Mouse (Mus musculus) heart, embryonic 14.5 days (tissue): ENCODE results near the gene Unc5c. TPM values are rescaled to one million over a fixed set of nuclear protein-coding genes. Genes with fewer than 3 reads are reported as not detected.

ENCODE experiments used
- ATAC-seq: fragments of 200-750 bp; cut with Nextera tagmentation; 2 replicates; pipeline ENCODE4 v1.8.0; 2017; ENCODE audit warnings: low read depth, moderate TSS enrichment; ENCODE audit not compliant: insufficient number of reproducible peaks, insufficient read depth, low FRiP score
- H3K27ac ChIP-seq, 2 experiments: fragments of 200-500 bp in 1 of 2; fragments of 300-500 bp in 1 of 2; sonication (generic) in 1 of 2; replicated peaks in 1 of 2; 2 replicates each; pipeline ENCODE4 v1.5.1; 2012 to 2014; ENCODE audit warnings: low read depth in 2 of 2, low read length in 2 of 2, control low read depth in 1 of 2, mild to moderate bottlenecking in 1 of 2, mixed read lengths in 1 of 2; ENCODE audit not compliant: control insufficient read depth in 1 of 2, insufficient read depth in 1 of 2
- H3K27me3 ChIP-seq: fragments of 300-500 bp; sonication (generic); 2 replicates; pipeline ENCODE4 v1.6.1; 2014; ENCODE audit warnings: mild to moderate bottlenecking, low read length, control low read depth; ENCODE audit not compliant: control insufficient read depth, insufficient read depth
- H3K36me3 ChIP-seq: fragments of 300-500 bp; sonication (generic); 2 replicates; pipeline ENCODE4 v1.6.1; 2014; ENCODE audit warnings: mild to moderate bottlenecking, control low read depth, low read length, mixed read lengths; ENCODE audit not compliant: control insufficient read depth, insufficient read depth
- H3K4me1 ChIP-seq, 2 experiments: fragments of 200-500 bp in 1 of 2; fragments of 300-500 bp in 1 of 2; sonication (generic) in 1 of 2; 2 replicates each; pipeline ENCODE4 v1.6.1; 2012 to 2014; ENCODE audit warnings: low read length in 2 of 2, control low read depth in 1 of 2, mixed read lengths in 1 of 2; ENCODE audit not compliant: control insufficient read depth in 2 of 2, insufficient read depth in 2 of 2
- H3K4me2 ChIP-seq: fragments of 300-500 bp; sonication (generic); 2 replicates; pipeline ENCODE4 v1.6.1; 2014; ENCODE audit warnings: mild to moderate bottlenecking, low read length
- H3K4me3 ChIP-seq, 2 experiments: fragments of 200-500 bp in 1 of 2; fragments of 300-500 bp in 1 of 2; sonication (generic) in 1 of 2; 2 replicates each; pipeline ENCODE4 v1.5.1; 2012 to 2014; ENCODE audit warnings: low read length in 2 of 2, mild to moderate bottlenecking in 2 of 2, control low read depth in 1 of 2, low read depth in 1 of 2, moderate library complexity in 1 of 2; ENCODE audit not compliant: control insufficient read depth in 1 of 2, insufficient read depth in 1 of 2
- H3K9ac ChIP-seq: fragments of 300-500 bp; sonication (generic); 2 replicates; pipeline ENCODE4 v1.6.1; 2014; ENCODE audit warnings: mild to moderate bottlenecking, low read length
- H3K9me3 ChIP-seq: fragments of 300-500 bp; sonication (generic); 2 replicates; pipeline ENCODE4 v1.6.1; 2016; ENCODE audit warnings: low read length, control low read depth; ENCODE audit not compliant: control insufficient read depth
- WGBS: fragments of 180-500 bp; shearing (Covaris S2); extraction: QIAGEN DNeasy Blood & Tissue Kit; methylation state at CpG from one replicate; pipeline ENCODE4 v1.1.7; 2014; 5-methylcytosine and 5-hydroxymethylcytosine counted together
- polyA plus RNA-seq: library from polyadenylated mRNA; unstranded; fragments of >200 nt; fragmentation: Nextera tagmentation; extraction: Ambion mirVana; gene quantifications from 2 replicates; pipeline ENCODE4 v1.2.1, GENCODE M21; 2014

Unc5c gene
- polyA plus RNA-seq, 1 experiment from 2014 or later, result 3.4 TPM

GRCm38 (mm10) chr3:141598936-141599335, 133.9 kb downstream of the Unc5c start:
- Histone ChIP-seq H3K27me3 (no peaks in the 10 kb centered on the region), H3K4me1 (no peaks in the 10 kb centered on the region), H3K9me3 (no peaks in the 10 kb centered on the region), H3K36me3 (no peaks in the 10 kb centered on the region), H3K4me2 (no peak overlapping the region), H3K9ac (no peak overlapping the region), H3K27ac (no peak overlapping the region), H3K4me3 (no peak overlapping the region)
- WGBS, result 75% methylated on average over 2 of the region's 2 CpGs
- ATAC-seq, result no peak

GRCm38 (mm10) chr3:141601072-141601549, 136.1 kb downstream of the Unc5c start:
- H3K27me3 ChIP-seq, result no peaks in the 10 kb centered on the region
- H3K9ac ChIP-seq, result no peak overlapping the region
- no peaks in the 10 kb centered on the region for H3K36me3 ChIP-seq
- H3K4me3 ChIP-seq, result no peak overlapping the region
- ATAC-seq, result no peak
- H3K9me3 ChIP-seq, result no peaks in the 10 kb centered on the region
- no peak overlapping the region for H3K27ac ChIP-seq
- no peaks in the 10 kb centered on the region for H3K4me1 ChIP-seq
- no peak overlapping the region for H3K4me2 ChIP-seq
- WGBS, result 39% methylated on average over 6 of the region's 6 CpGs

- WGBS, result 27% methylated on average over 1 of the region's 1 CpGs
- no peak overlapping the region for H3K4me3 ChIP-seq
- no peaks in the 10 kb centered on the region for H3K4me1 ChIP-seq
- ATAC-seq, result no peak
- H3K36me3 ChIP-seq, result no peaks in the 10 kb centered on the region
- H3K27me3 ChIP-seq, result no peaks in the 10 kb centered on the region
- no peak overlapping the region for H3K9ac ChIP-seq
- no peak overlapping the region for H3K27ac ChIP-seq
- H3K9me3 ChIP-seq, result no peaks in the 10 kb centered on the region
- no peak overlapping the region for H3K4me2 ChIP-seq
These were observed 151.7 kb downstream of the Unc5c start for GRCm38 (mm10) chr3:141616718-141617117.

- no peaks in the 10 kb centered on the region for H3K36me3 ChIP-seq
- no peak overlapping the region for H3K4me3 ChIP-seq
- H3K4me1 ChIP-seq, result no peaks in the 10 kb centered on the region
- H3K9ac ChIP-seq, result no peak overlapping the region
- no peaks in the 10 kb centered on the region for H3K27me3 ChIP-seq
- H3K9me3 ChIP-seq, result no peaks in the 10 kb centered on the region
- 41% methylated on average over 1 of the region's 1 CpGs for whole genome bisulfite sequencing
- H3K4me2 ChIP-seq, result no peak overlapping the region
- ATAC-seq, result no peak
- H3K27ac ChIP-seq, result no peak overlapping the region
These were observed 153.7 kb downstream of the Unc5c start for GRCm38 (mm10) chr3:141618675-141619074.

- H3K4me1 ChIP-seq, result no peaks in the 10 kb centered on the region
- no peak for ATAC-seq
- no peak overlapping the region for H3K27ac ChIP-seq
- no peaks in the 10 kb centered on the region for H3K27me3 ChIP-seq
- no peaks in the 10 kb centered on the region for H3K36me3 ChIP-seq
- H3K9ac ChIP-seq, result no peak overlapping the region
- no peak overlapping the region for H3K4me2 ChIP-seq
- H3K9me3 ChIP-seq, result no peaks in the 10 kb centered on the region
- whole genome bisulfite sequencing, result 89% methylated on average over 1 of the region's 1 CpGs
- H3K4me3 ChIP-seq, result no peak overlapping the region
These were observed 156.5 kb downstream of the Unc5c start for GRCm38 (mm10) chr3:141621496-141621895.

- no peak overlapping the region for H3K27ac ChIP-seq
- H3K4me3 ChIP-seq, result no peak overlapping the region
- H3K9me3 ChIP-seq, result no peaks in the 10 kb centered on the region
- H3K4me2 ChIP-seq, result no peak overlapping the region
- no peak overlapping the region for H3K9ac ChIP-seq
- no peaks in the 10 kb centered on the region for H3K27me3 ChIP-seq
- H3K36me3 ChIP-seq, result no peaks in the 10 kb centered on the region
- WGBS, result 72% methylated on average over 1 of the region's 1 CpGs
- H3K4me1 ChIP-seq, result no peaks in the 10 kb centered on the region
- no peak for ATAC-seq
These were observed 162.1 kb downstream of the Unc5c start for GRCm38 (mm10) chr3:141626935-141627638.

- Histone ChIP-seq H3K27me3 (no peaks in the 10 kb centered on the region), H3K9me3 (no peaks in the 10 kb centered on the region), H3K27ac (no peak overlapping the region), H3K4me3 (no peak overlapping the region), H3K36me3 (no peaks in the 10 kb centered on the region), H3K4me1 (no peaks in the 10 kb centered on the region), H3K4me2 (no peak overlapping the region), H3K9ac (no peak overlapping the region)
- ATAC-seq, result no peak
- WGBS, result 83% methylated on average over 5 of the region's 5 CpGs
These were observed 162.6 kb downstream of the Unc5c start for GRCm38 (mm10) chr3:141627639-141627977.

GRCm38 (mm10) chr3:141629431-141629830, 164.4 kb downstream of the Unc5c start:
- Histone ChIP-seq H3K27ac (no peak overlapping the region), H3K4me1 (no peaks in the 10 kb centered on the region), H3K36me3 (no peaks in the 10 kb centered on the region), H3K9ac (no peak overlapping the region), H3K4me2 (no peak overlapping the region), H3K27me3 (no peaks in the 10 kb centered on the region), H3K4me3 (no peak overlapping the region), H3K9me3 (no peaks in the 10 kb centered on the region)
- 44% methylated on average over 1 of the region's 1 CpGs for WGBS
- ATAC-seq, result no peak
